Mouse (Mus musculus): ENCODE data around the gene Yipf6.

- no peak for TF ChIP-seq CTCF (IDR thresholded peaks at IDR 0.05; ENCODE audit: low read depth)
- TF ChIP-seq EP300 (IDR thresholded peaks at IDR 0.05; ENCODE audit: low read depth): no peak
Observed at GRCm38 (mm10) chrX:98904226-98904625, 31.9 kb upstream of the Yipf6 start.

All from liver, postnatal 0 days (tissue).